Mouse (Mus musculus) right cerebral cortex, adult 18-20 months (tissue): ENCODE measurements around the gene Gsg1l.

Source experiments
- DNase-seq: peaks from one replicate; pipeline ENCODE4 v3.0.0; 2022; ENCODE audit warnings: mixed read lengths

The Gsg1l gene

DNA sequence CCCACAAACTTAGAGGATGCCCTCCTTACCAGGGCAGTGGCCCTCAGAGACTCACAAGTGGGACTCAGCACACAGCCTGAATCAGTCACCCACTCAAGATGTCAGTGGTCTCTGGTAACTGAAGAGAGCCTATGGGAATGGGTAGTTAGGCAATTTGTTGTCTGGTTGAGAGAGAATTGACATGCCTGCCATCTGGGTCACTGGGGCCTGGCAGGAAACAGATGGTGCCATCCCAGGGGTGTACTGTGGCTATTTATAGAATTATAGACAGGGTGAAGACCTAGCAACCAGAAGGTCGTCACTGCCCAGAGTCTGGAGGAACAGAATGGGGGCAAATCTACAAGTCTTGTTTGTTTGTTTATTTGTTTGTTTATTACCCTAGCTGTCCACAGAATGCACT, 54.8 kb downstream of the Gsg1l start:
- DNase-seq, result no peak

DNA sequence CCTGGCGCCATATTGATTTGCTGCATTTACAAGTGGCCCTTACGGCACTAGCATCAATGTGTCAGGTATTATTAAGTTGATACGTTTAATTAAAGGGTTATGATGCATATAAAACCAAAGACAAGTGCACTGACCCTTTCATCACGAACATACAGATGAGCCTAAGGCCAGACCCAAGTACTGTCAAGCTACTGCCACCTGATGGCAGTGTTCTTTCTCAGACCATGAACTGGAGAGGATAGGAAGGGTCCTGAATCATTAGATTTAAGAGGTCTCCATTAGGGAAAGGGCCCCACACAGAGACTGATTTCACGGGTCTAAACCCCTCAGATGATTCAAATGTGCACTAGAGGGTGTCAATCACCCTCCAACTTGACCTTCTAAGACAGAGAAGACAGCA, 55.6 kb downstream of the Gsg1l start:
- no peak for DNase-seq

DNA sequence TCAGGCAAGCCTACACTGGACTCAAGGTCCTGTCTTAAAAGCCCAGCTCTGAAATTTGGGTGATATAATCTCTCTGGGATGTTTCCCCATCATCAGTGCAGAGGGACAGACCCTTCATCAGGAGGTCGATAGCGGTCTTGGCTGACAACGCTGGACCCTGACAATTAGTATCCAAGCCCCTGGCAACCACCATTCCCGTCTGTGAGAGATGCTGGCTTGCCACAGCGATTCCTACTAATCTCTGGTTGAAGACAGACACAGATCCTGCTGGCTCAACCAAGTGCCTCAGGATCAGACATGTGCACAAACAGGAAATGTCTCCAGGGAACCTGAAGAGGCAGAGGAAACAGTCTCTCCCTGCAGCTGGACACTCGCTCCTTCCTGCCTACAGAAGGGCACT, 62.2 kb downstream of the Gsg1l start:
- no peak for DNase-seq

DNA sequence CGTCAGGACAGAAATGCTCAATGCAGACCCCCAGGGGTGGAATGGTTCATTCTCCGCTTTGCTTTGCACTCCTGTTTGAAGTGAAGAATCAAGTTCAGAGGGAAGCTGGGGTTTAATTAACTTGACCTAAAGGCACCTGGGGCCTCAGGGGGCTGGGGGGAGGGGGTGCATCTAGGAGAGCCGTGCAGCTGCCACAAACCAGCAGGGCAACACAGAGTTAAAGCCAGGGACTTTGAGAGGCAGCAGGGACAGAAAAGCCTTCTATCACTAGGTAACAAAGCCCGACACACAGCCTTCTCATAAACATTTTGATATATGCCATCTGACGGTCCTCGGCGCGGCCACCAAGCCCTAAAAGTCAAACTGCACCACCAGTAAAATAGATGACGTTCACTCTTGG, 62.9 kb downstream of the Gsg1l start:
- DNase-seq, result no peak

DNA sequence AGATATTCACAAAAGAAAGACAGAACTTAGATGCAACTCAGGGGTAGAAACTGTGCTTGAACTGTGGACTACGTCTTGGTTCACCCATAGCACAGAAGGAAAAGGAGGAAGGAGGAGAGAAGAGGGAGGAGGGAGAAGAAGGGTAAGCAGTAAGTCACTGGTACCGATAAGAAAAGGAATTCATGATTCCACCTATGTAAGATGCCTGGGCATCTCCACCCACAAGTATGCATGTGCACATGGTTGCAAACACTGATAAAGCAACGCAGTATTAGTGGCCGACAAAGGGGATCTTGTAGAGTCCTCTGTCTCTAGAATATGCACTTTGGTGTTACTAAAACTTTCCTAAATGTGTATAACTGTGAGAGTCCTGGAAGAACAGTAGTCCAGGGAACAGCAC, 64.8 kb downstream of the Gsg1l start:
- DNase-seq, result no peak

DNA sequence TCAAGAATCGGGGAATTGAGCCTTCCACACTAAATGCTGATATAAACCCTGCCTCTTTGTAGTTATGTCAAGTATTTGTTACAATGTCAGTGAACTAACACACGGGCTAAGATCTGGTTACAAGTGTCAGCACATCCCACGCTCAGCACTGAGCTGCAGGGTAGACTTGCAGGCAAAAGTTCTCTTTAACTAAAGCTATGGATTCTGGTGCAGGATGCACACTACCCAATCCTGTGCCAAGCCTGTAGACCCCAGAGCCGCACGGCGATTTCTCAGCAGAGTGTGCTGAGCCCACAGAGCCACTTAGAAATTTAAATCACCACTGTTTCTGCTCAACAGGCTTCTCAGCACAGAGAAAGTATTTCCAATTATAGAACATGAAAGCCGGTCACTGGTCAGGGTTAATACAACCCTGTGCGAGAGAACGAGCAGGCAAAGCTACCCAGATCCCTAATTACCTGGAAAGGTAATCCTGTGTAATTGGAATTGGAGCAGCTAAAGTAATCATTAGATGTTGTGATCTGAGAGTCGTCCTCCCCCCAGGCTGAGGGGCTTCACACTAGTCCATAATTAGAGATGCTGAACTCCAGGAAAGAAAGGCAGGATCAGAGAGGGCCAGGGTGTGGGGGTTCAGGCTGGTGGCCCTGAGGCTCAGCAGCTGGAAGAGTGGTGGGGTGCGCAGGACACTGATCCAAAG, 69.7 kb downstream of the Gsg1l start:
- DNase-seq, result no peak

DNA sequence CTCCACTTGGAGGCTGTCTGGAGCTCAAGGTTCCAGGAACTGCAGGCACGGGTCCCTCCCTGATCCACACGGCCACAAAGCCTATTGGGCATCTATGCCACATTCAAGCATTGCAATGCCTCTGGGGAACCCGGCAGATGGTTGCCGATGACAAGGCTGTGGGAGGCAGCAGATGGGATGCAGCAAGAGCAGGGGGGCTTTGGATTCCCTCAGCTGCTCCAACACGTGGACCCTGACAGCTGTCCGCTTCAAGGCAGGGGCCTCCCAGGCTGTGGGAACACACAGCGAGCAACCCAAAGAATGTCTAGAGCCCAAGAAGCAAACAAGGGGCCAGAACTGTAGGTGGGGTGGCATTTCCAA, 73.4 kb downstream of the Gsg1l start:
- DNase-seq, result peak; percentile 89

DNA sequence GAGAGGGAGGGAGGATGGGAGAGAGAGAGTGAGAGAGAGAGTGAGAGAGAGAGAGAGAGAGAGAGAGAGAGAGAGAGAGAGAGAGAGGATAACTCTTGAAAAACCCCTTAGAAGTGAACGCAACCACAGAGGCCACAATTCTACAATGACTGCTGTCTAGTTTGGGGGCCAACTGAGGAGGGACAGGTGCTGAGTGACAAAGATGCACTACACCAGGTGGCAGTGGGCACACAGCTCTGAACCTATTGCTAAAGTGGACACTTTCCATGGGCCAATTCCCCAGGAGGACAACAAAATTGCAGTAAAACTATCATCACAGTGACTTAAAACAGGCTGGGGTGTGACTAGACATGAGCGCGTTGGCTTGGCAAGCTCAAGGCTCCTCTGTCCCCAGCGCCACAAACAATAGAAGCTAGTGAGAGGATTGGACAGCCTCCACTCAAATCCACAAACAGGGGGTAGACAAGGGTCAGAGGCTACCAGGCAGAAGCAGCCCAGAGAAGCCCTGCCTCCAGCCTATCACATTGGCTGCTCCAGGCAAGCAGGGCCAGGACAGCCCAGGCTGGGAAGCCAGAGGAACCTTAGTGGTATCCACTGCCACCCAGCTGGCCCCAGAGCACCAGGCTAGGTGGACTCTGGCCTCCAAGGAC, 73.9 kb downstream of the Gsg1l start:
- DNase-seq, result no peak

DNA sequence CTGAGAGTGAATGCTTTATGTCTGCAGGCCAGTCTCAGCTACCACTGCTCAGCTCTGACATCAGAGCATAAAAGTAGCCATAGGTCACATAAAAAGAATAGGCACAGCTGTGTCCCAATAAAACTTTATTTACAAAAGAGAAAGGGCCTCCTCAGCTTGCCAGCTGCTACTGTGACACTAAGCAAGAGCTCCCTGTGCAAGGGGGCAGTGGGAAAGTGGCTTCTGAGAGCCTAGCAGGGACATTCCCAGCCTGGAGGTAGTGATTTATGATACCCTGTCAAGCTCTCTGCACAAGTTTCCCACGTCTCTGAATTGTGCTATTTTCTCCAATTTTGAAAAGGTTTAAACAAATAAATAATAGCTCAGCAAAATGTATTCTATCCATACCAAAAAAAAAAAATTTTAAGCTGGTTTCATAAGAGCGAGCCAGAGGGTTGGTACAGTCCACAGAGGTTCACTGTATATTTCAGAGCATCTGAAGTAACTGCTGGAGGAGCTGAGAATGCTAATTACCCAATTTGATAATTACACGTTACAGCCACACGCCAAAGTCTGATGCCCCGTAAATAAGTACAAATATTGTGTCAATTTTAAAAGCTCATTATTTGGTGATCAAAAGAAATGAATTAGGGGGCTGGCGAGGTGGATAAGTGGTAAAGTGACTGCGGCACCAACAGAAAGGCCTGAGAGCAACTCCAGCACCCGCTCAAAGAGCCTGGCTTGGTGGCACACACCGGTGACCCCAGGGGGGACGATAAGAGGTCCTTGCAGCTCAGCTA, 74.9 kb downstream of the Gsg1l start:
- DNase-seq, result no peak

DNA sequence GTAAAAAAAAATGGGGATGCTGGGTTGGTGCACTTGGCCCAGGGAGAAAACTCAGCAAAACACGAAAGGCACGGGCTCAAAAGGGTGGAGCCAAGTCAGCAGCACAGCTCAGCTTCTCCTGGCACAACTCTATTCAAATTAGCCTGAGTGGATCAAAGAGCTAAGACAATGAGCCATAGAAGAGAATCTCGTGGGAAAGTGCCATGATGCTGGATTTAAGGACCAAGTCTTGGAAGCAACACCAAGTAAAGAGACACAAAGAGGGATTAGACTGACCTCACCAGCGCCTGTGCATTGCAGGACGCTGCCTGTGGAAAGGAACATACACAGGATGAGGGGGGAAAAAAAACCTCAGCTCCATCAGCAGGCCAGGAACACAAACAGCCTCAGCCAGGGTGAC, 76.9 kb downstream of the Gsg1l start:
- no peak for DNase-seq

DNA sequence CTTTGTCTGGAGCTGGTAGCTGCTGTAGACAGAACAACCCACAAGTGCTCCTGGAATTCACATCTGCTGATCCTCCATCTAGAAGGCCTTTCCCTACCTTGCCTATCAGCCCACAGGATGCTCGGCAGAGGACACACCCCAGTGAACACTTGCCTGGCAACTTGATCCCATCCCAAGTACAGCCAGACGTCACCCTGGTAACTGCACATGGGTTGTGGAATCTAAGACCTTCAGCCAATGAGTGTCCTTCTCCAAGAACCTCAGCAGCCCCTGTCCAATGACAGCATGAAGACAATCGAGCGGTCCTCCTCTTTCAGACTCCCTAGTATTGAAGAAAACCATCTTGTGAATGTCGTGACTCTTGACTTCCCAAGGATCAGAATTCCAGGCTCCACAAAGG, 80.5 kb downstream of the Gsg1l start:
- DNase-seq, result no peak

DNA sequence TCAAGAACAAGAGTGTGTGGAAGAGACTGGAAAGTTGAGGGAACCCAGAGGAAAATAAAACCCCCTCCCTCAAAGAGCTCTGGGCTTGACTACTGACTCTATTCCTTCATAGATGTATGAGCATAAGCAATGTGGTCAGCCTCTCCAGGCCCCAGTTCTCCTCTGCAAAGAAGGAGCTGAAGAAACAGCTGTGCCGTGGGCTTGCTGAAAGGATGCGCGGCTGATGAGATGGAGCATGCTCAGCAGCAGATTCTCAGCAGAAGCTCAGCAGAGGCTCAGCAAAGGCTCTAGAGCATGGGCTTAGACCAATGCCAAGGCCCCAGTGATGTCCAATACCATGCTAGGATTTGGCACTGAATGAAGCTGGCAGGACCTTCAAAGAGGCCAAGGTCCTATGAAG, 82.3 kb downstream of the Gsg1l start:
- DNase-seq, result peak; percentile 79

DNA sequence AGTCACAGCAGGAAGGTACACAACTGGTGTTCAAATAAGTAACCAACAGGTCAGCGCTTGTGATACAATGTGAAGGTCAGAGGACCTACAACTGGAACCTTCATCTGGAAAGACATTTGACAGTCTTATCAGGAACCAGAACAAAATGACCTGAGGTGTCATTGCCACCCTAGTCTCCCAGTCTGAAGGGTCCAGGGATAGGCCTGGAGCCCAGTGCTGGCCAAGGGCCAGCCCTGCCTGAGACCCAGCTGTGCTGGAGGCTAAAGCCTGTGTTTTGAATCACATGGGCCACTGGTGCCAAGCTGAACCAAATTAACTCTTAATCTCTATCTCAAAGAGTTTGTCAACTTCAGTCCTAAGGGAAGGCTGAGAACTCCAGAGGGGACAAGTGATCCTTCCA, 86.1 kb downstream of the Gsg1l start:
- no peak for DNase-seq

DNA sequence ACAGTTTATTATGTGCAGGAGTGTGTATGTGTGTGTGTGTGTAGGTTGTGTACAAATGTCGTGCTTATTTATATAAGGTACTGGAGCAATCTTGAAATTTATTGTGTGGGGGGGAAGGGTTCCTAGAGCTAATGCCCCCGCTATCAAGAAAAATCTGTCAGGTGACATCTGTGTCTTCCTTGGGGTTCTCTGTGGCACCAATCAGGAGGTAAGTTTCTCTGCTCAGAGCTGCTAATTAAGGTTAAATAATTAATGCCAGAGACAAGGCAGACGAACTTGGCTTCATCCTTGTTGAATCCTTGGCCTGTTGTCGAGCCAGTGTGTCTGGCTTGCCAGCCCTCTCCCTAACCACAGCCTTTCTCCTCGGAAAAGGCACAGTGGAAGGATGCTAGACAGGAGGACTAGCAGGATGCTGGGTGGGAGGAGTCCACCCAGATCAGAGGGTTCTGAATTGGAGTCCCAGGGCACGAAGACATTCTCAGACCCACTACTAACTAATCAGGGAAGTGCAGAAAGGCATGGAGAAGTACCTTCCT, 89.8 kb downstream of the Gsg1l start:
- no peak for DNase-seq

DNA sequence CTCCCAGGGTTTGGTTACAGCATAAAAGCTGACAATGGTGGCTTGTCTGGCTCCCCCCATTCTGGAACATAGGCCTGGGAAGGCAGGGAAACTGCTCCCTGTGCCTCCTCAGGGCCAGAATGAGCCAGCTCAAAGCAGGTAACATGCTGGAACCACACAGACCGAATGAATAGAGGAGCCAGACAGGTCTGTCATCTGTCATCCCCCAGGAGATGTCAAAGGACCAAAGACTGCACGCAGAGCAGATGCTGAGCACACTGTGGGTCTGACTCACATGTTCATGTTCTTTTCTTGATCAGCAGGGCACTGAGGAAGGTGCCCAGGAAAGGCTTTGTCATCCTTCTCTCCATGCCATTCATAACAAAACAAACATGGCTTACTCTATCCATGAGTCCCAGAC, 90.4 kb downstream of the Gsg1l start:
- DNase-seq, result no peak

DNA sequence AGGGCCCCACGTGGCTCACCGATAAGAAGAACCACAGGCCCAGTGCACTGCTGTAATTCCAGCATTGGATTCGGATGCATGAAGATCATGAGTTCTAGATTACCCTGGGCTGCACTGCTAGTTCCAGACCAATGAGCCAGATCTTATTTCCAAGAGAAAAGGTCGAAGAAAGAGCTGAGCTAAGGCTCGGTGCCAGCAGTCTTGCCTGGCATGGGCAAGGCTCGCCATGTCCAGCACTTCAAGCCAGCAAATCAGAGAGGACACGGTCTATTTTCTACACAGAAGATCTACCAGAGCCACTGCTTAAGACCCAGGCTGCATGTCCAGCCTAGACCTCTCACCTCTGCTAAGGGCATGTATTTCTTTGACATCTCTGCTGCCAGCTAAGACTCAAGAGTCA, 92.2 kb downstream of the Gsg1l start:
- no peak for DNase-seq

DNA sequence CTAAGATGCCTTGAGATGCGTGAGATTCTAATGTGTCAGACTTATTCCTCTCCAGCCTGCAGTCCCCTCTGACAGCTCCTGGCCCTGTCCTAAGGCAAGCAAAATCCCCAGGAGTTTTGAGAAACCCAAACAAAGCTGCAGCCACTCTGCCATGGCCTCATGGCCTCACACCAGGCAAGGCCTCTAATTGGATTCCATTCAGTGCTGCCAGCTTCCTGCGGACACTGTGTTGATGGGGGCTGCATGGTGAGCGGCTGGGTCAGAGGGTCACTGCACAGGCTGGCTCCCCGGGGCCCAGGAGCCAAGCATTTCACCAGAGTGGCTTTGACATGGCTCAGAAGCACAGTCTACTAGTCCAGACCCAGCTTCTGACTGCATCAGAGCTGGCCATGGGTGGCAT, 92.7 kb downstream of the Gsg1l start:
- DNase-seq, result no peak

DNA sequence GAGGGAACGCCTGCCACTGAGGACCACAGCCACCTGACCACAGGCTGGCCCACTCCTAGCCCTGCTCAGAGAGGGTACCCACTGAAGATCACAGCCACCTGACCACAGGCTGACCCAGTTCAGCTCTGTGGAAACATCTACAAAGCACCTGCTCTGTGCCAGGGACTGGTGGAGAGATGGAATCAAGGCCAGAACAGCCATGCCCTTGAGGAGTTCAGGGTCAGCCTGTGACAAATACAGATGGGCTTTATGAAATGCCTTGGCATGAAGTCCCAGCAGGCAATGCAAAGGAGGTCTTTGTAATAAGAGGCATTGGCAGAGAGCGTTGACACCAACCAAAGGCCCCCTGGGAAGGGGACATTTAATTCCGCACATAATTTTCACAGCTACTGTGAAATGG, 93.9 kb downstream of the Gsg1l start:
- DNase-seq, result no peak

DNA sequence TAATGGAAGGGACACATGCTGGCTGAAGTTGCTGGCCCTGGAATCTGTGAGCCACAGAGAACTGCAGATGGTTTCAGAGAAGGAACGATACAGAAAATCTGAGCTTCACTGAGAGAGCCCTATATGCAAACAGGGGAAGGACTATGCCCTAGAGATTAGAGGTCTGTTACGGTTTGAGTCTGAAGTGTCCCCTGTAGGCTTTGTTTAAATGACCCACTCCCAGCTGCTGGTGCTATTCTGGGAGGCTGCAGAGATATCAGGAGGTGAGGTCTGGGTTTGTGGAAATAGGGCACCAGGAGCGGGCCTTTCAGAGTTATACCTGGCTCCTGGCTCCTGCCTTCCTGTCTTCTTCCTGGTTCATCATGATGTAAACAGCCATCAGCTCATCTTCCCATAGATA, 95.1 kb downstream of the Gsg1l start:
- no peak for DNase-seq

DNA sequence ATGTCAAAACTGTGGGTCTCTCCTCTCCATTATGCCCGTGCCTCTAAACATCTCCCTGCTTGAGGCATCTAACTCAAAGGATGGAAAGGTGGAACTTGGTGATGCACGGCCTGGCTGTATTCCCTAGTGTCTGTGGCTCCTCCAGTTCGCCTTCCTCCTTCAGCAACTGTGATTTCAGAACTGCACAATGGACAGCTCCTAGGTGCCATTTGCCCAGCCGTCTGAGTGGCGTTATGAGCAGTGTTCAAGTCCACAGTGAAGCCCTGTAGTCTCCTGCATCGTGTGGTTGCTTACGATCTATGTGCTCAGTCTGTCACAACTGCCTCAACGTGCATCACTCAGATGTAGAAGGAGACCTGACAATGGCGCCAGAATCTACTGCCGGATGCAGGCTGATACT, 96.6 kb downstream of the Gsg1l start:
- no peak for DNase-seq

DNA sequence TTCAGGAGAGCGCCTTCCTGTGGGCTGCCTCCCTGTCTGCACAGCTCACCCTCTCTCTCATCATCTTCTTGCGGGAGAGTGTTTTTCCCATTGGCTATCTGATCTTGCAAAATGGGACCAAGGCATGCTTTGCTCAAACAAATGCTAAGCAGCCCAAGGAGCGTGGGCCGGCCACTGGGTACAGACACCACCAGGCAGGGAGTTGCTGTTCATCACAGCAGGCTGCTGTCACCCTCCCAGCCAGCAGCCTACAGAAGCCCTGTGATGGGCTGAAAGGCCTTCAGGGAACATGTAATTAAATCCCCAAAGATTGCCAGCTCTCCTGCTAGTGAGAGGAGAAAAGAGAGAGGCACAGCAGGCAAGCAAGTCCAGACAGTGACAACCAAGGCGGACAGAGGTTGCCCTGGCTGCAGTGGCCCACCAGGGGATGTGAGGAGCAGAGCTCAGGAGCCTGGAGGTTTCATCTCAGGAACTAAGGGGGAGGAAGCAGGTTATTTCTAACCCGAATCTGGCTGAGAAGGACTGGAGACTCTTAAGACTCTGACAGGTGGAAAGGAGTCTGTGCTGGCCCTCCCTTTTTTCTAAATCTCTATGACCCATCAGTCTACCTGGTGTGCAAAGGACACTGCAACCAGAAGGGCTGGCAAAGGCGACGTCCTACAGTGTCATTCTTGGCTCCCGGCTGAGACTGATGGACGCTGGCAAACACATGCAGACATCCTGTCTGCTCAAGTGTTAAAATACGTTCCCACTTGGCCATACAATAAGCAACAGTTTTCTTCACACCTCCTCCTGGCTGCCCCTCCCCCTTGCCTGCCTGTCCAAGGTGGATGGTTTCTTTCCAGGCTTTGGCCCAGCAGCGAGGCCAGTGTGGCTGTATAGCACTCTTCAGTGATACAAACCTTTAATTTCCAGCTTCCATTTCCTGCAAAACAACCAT, 98.0 kb downstream of the Gsg1l start:
- DNase-seq, result peak; percentile 84

DNA sequence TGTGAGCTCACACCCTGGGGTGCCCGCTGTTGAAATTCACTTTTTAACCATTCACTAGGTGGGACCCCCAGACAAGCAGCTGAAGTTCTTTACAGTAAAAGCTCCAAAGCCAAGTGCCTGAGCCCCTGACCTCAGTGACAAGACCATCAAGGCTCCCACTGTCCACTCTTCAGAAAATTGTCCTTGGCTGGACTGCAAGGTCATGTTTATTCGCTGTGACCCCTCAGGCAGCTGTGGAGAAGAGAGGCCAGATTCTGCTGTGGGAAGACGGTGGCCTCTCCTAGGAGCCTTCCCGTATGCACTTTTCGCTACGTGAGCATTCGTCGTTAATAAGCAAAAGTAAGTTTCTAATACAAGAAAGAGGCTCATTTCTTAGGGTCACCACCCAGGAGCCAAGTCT, 102.6 kb downstream of the Gsg1l start:
- no peak for DNase-seq

DNA sequence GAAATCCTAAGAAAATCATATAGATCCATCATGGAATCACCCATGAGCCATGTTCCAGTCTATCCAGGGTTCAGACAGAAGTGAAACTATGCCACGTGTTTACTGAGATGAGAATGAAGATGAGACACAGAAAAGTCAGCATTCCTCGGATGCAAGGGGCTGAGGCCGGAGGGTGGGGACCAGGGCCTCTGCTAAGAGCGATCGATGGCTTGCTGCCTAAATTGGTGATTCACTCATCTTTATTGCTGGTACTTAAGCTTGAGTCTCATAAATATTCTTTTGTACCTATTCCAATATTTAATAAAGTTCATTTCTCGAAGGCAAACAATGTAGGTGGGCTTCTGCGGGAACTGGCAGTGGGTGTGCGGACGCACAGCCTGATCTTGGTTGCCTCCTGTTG, 105.5 kb downstream of the Gsg1l start:
- DNase-seq, result no peak
